Mouse (Mus musculus): ENCODE measurements at regions not wholly inside any gene's neighbourhood (a gene's known extent, or its start where the extent isn't known, plus 50 kb on each side); places are given as distances from the start of the nearest gene placed in this dataset.

- no peak for DNase-seq (ENCODE audit: low spot score)
These were observed 57.8 kb upstream of the Chd6 start for GRCm38 (mm10) chr2:161166681-161167080.

GRCm38 (mm10) chr2:161165495-161165894 lies 56.6 kb upstream of the Chd6 start:
- no peak for DNase-seq (ENCODE audit: low spot score)

GRCm38 (mm10) chr2:161164320-161164719 lies 55.4 kb upstream of the Chd6 start:
- no peak for DNase-seq (ENCODE audit: low spot score)

All from urinary bladder, postnatal 25 days (tissue).